ENCODE assay signal across 7 mouse cellular contexts in the genomic region with DNA sequence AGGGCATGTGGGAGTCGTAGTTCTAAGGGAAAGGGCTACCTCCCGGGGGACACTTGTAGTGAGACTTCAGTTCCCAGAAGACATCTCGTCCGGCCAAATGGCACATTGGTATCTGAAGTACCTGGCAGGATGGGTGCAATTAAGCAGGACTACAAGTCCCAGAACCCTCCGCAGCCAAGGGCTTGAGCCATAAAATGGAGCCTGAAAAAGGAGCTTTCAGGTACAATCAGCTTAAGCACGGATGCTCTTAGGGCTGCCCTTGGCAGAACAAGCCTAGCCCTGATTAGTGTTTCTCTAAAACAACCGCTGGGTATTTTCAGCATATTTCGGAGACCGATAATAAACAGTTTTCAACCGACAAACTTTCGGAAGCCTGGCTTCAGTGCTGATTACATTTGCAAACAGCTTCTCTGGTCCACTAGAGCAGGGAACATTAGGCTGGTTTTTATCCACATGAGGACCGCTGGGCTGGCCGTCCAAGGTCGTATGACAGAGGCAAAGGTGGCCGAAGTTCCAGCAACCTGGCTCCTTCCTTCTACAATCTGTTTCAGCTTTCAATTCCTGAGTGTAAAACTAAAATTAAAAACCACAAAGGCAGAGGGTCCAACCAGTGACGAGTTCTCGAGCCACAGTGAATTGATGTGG. TPM values are rescaled to one million over a fixed set of nuclear protein-coding genes. Genes with fewer than 3 reads are reported as not detected.
DNase-seq lines count a peak whose midpoint lies in the region; ATAC-seq and TF ChIP-seq lines count a peak whose summit lies in the region.

No protein-coding gene starts in this region.

- H3K4me3 ChIP-seq in embryonic facial prominence, embryonic 15.5 days (replicated peaks), result peak overlapping the region; percentile 65
- peak overlapping the region; percentile 76 for H3K4me3 ChIP-seq in heart, embryonic 10.5 days
- peak overlapping the region; percentile 64 for H3K4me3 ChIP-seq in limb, embryonic 12.5 days (replicated peaks)
- peak overlapping the region; percentile 70 for H3K4me3 ChIP-seq in midbrain, embryonic 15.5 days
- H3K4me3 ChIP-seq in spleen, adult 2 months (ENCODE audit: extremely low read depth, insufficient read depth, insufficient read length), result peak overlapping the region; percentile 66

- peak overlapping the region; percentile 61 for H3K27ac ChIP-seq in embryonic facial prominence, embryonic 15.5 days (replicated peaks)
- H3K27ac ChIP-seq in heart, embryonic 10.5 days, result peak overlapping the region; percentile 87
- peak overlapping the region; percentile 66 for H3K27ac ChIP-seq in limb, embryonic 12.5 days
- peak overlapping the region; percentile 82 for H3K27ac ChIP-seq in midbrain, embryonic 15.5 days
- 0 out of 2 replicates have a peak overlapping the region, but pooled peaks have one; percentile 14 for H3K27ac ChIP-seq in spleen, adult 2 months (ENCODE audit: insufficient read depth, low read length)

- no peaks in the 10 kb centered on the region for H3K4me1 ChIP-seq in embryonic facial prominence, embryonic 15.5 days
- peaks cover 3% of the 10 kb centered on the region; the same call in 1 of the 2 replicates for H3K4me1 ChIP-seq in heart, embryonic 10.5 days
- no peaks in the 10 kb centered on the region for H3K4me1 ChIP-seq in limb, embryonic 12.5 days (replicated peaks)
- H3K4me1 ChIP-seq in midbrain, embryonic 15.5 days, result 0 out of 2 replicates have a peak, but pooled peaks cover 9% of the 10 kb centered on the region
- no peaks in the 10 kb centered on the region; the same call in 1 of the 2 replicates for H3K4me1 ChIP-seq in spleen, adult 2 months (ENCODE audit: control insufficient read depth, insufficient read depth, insufficient read length)

- DNase-seq in brain, adult 2 months (ENCODE audit: low read depth, low spot score), result peak; percentile 99
- DNase-seq in heart, embryonic 10.5 days (ENCODE audit: low spot score), result peak; percentile 88
- peak; percentile 97 for DNase-seq in kidney, adult 9 months
- DNase-seq in spleen, adult 2 months (ENCODE audit: low read depth in 1 of 2, low spot score in 2 of 2), result peak; percentile 44 to 61

- no peaks in the 10 kb centered on the region for H3K27me3 ChIP-seq in embryonic facial prominence, embryonic 15.5 days
- no peaks in the 10 kb centered on the region for H3K27me3 ChIP-seq in heart, embryonic 10.5 days (ENCODE audit: insufficient read depth, poor library complexity, severe bottlenecking)
- H3K27me3 ChIP-seq in limb, embryonic 12.5 days, result no peaks in the 10 kb centered on the region
- no peaks in the 10 kb centered on the region for H3K27me3 ChIP-seq in midbrain, embryonic 15.5 days (replicated peaks)
- H3K27me3 ChIP-seq in spleen, adult 2 months (ENCODE audit: control insufficient read depth, insufficient read depth, low read length), result no peaks in the 10 kb centered on the region

- WGBS in embryonic facial prominence, embryonic 15.5 days, result 7% methylated on average over 17 of the region's 17 CpGs
- 10% methylated on average over 17 of the region's 17 CpGs for WGBS in heart, embryonic 10.5 days
- 7% methylated on average over 17 of the region's 17 CpGs for WGBS in limb, embryonic 12.5 days
- WGBS in midbrain, embryonic 15.5 days, result 8% methylated on average over 17 of the region's 17 CpGs
- WGBS in spleen, adult 2 months, result 6% methylated on average over 17 of the region's 17 CpGs

- peak overlapping the region; percentile 79 for H3K4me2 ChIP-seq in embryonic facial prominence, embryonic 15.5 days (replicated peaks)
- peak overlapping the region; percentile 72 for H3K4me2 ChIP-seq in limb, embryonic 12.5 days
- H3K4me2 ChIP-seq in midbrain, embryonic 15.5 days, result peak overlapping the region; percentile 84

- no peak for TF ChIP-seq CTCF in spleen, adult 2 months (IDR thresholded peaks at IDR 0.05; ENCODE audit: extremely low read depth, insufficient read depth, insufficient read length, insufficient replicate concordance)

- H3K9ac ChIP-seq in embryonic facial prominence, embryonic 15.5 days, result peak overlapping the region; percentile 31
- peak overlapping the region; percentile 64; the same call in 1 of the 2 replicates for H3K9ac ChIP-seq in limb, embryonic 12.5 days (replicated peaks)
- peak overlapping the region; percentile 79 for H3K9ac ChIP-seq in midbrain, embryonic 15.5 days

- peak; percentile 75; the same call in 1 of the 2 replicates for ATAC-seq in embryonic facial prominence, embryonic 15.5 days (ENCODE audit: insufficient number of reproducible peaks, low FRiP score, low TSS enrichment, low read depth)
- ATAC-seq in limb, embryonic 12.5 days (ENCODE audit: insufficient number of reproducible peaks, insufficient read depth, low FRiP score, low TSS enrichment, low read depth), result peak; percentile 69
- peak; percentile 92 for ATAC-seq in midbrain, embryonic 15.5 days (replicated peaks)

- H3K36me3 ChIP-seq in embryonic facial prominence, embryonic 15.5 days, result no peaks in the 10 kb centered on the region
- H3K36me3 ChIP-seq in heart, embryonic 10.5 days, result no peaks in the 10 kb centered on the region
- H3K36me3 ChIP-seq in limb, embryonic 12.5 days, result no peaks in the 10 kb centered on the region
- H3K36me3 ChIP-seq in midbrain, embryonic 15.5 days (replicated peaks), result no peaks in the 10 kb centered on the region
- no peaks in the 10 kb centered on the region for H3K36me3 ChIP-seq in spleen, adult 2 months (ENCODE audit: control insufficient read depth, insufficient read depth, low read length)

- TF ChIP-seq POLR2A in spleen, adult 2 months (IDR thresholded peaks at IDR 0.05; ENCODE audit: low read depth, low read length), result no peak; the same call in 1 of the 2 replicates

- H3K9me3 ChIP-seq in embryonic facial prominence, embryonic 15.5 days (replicated peaks), result no peaks in the 10 kb centered on the region
- no peaks in the 10 kb centered on the region for H3K9me3 ChIP-seq in heart, embryonic 10.5 days
- no peaks in the 10 kb centered on the region for H3K9me3 ChIP-seq in limb, embryonic 12.5 days
- H3K9me3 ChIP-seq in midbrain, embryonic 15.5 days, result no peaks in the 10 kb centered on the region

RNA-seq across cellular contexts. Expression of gene Fhit, which starts 0.9 kb away (rescaled TPM):
- 6.9 and 8.7 TPM in 2 replicates for polyA plus RNA-seq in embryonic facial prominence, embryonic 15.5 days (2015; fragmentation: Nextera tagmentation; extraction: Ambion mirVana)
- polyA plus RNA-seq in heart, embryonic 10.5 days (2016; fragmentation: Nextera tagmentation; extraction: Ambion mirVana), result 3.4 and 4.4 TPM in 2 replicates
- 3.4 and 4.8 TPM in 2 replicates for polyA plus RNA-seq in limb, embryonic 12.5 days (2016; fragmentation: Nextera tagmentation; extraction: Ambion mirVana)
- polyA plus RNA-seq in midbrain, embryonic 15.5 days (2015; fragmentation: Nextera tagmentation; extraction: Ambion mirVana), result 7.2 and 8.6 TPM in 2 replicates
- 1.3 and 2.0 TPM in 2 replicates for polyA plus RNA-seq in spleen, adult 2 months (2012; rRNA removed)

Comparison
In these comparisons a context has a peak if more than half of its experiments do, and no peak if none do; other contexts are left out.
1. Peak in every context shown above with its lines: DNase-seq, ATAC-seq, H3K4me3 ChIP-seq and H3K27ac ChIP-seq.
2. H3K27ac ChIP-seq: peak in every context shown above with its lines; median percentile 87 in heart, embryonic 10.5 days; 82 in midbrain, embryonic 15.5 days; 66 in limb, embryonic 12.5 days; 61 in embryonic facial prominence, embryonic 15.5 days; 14 in spleen, adult 2 months.